Mouse (Mus musculus): ENCODE results near the gene Oas1c.

DNA sequence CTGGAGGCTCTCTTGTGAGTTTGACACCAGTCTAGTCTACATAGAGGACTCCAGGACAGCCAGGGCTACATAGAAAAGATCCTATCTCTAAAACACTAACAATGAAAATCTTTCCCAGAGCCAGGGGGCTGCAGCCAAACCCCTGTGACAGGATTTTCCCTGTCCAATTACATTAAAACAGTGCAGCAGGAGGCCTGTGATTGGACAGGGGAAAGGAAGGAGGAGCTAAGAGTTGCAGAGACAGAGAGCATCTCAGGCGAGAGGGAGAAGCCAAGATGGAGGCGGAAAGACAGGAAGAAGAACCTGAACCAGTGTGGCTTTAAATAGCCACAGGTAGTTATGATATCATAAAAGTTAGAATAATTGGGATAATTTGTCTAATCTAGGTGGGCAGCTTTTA lies 29.9 kb downstream of the Oas1c start:
- TF ChIP-seq CTCF (IDR thresholded peaks at IDR 0.05; ENCODE audit: borderline replicate concordance, extremely low read depth, insufficient read depth, insufficient read length) (no peak), POLR2A (IDR thresholded peaks at IDR 0.05; ENCODE audit: borderline replicate concordance, extremely low read depth, insufficient read depth, insufficient read length, poor library complexity, severe bottlenecking) (no peak)

All from brain, embryonic 14.5 days (tissue).